ENCODE assay signal across 8 mouse cellular contexts in the genomic region with DNA sequence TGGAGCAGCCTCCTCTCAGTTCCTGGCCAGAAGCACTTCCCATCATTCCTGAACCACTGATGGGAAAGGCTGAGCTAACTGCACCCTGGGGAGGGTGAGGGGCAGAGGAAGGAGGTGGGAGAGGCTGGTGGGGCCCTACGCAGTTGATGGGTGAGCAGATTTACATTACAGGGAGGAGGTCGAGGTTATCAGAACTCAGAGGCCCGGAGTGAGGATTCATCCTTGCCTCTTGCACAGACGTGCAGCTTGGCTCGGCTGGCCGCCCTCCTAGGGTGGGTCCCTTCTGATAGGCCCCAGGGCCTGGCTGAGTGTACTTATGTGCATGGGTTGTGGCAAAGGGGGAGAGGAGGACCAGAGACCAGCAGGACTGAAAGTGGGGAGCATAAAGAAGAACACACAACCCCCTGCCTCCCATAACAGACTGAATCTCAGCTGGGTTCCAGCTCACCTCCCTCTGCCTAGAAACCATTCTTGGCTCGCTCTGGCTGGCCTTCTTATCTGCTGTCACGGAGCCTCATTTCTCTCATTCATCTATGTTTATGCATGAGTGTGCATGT. TPM values are rescaled to one million over a fixed set of nuclear protein-coding genes. Genes with fewer than 3 reads are reported as not detected.
DNase-seq lines count a peak whose midpoint lies in the region; ATAC-seq and TF ChIP-seq lines count a peak whose summit lies in the region.

No protein-coding gene starts in this region.

- H3K27me3 ChIP-seq in kidney, embryonic 15.5 days, result no peaks in the 10 kb centered on the region
- no peaks in the 10 kb centered on the region for H3K27me3 ChIP-seq in midbrain, postnatal 0 days (ENCODE audit: insufficient read depth, low read length)

- H3K9me3 ChIP-seq in kidney, embryonic 15.5 days (replicated peaks), result no peaks in the 10 kb centered on the region
- H3K9me3 ChIP-seq in midbrain, postnatal 0 days (ENCODE audit: low read length), result no peaks in the 10 kb centered on the region

- no peak overlapping the region for H3K4me3 ChIP-seq in layer of hippocampus, adult 2 months
- H3K4me3 ChIP-seq in kidney, embryonic 15.5 days (replicated peaks), result no peak overlapping the region
- no peak overlapping the region for H3K4me3 ChIP-seq in midbrain, postnatal 0 days (ENCODE audit: low read depth, low read length)

- DNase-seq in layer of hippocampus, adult 2 months (ENCODE audit: low spot score in 2 of 2), result no peak
- no peak for DNase-seq in layer of hippocampus, postnatal 10 days (ENCODE audit: low spot score in 2 of 2)
- peak; percentile 54 to 65 for DNase-seq in cerebellum, postnatal 36 days
- DNase-seq in midbrain, postnatal 0 days (ENCODE audit: low spot score), result peak; percentile 67
- no peak for DNase-seq in left cerebral cortex, adult 11 months (ENCODE audit: low spot score)

- H3K27ac ChIP-seq in layer of hippocampus, adult 2 months, result peak overlapping the region; percentile 43
- peak overlapping the region; percentile 72 for H3K27ac ChIP-seq in kidney, embryonic 15.5 days
- H3K27ac ChIP-seq in midbrain, postnatal 0 days (ENCODE audit: low read depth, low read length), result no peak overlapping the region

- ATAC-seq in kidney, embryonic 15.5 days (replicated peaks; ENCODE audit: low FRiP score), result peak; percentile 31; the same call in 1 of the 2 replicates
- 0 out of 2 replicates have a peak, but pooled peaks have one; percentile 33 for ATAC-seq in midbrain, postnatal 0 days (ENCODE audit: low FRiP score)
- no peak for ATAC-seq in erythroid progenitor cell, adult 5-6 weeks (replicated peaks; ENCODE audit: low FRiP score, poor library complexity, severe bottlenecking)
- ATAC-seq in megakaryocyte, adult 5-6 weeks (ENCODE audit: poor library complexity, severe bottlenecking), result no peak

- 25% methylated on average over 8 of the region's 8 CpGs for WGBS in kidney, embryonic 15.5 days
- WGBS in midbrain, postnatal 0 days, result 30% methylated on average over 8 of the region's 8 CpGs

- peaks cover 67% of the 10 kb centered on the region for H3K4me1 ChIP-seq in kidney, embryonic 15.5 days
- H3K4me1 ChIP-seq in midbrain, postnatal 0 days (ENCODE audit: insufficient read depth, low read length), result peaks cover 18% of the 10 kb centered on the region

- H3K36me3 ChIP-seq in kidney, embryonic 15.5 days, result no peaks in the 10 kb centered on the region
- no peaks in the 10 kb centered on the region for H3K36me3 ChIP-seq in midbrain, postnatal 0 days (ENCODE audit: insufficient read depth, low read length)

- no peak for TF ChIP-seq CTCF in layer of hippocampus, adult 2 months (conservative IDR thresholded peaks at IDR 0.05)
- TF ChIP-seq CTCF in midbrain, postnatal 0 days (IDR thresholded peaks at IDR 0.05), result no peak

- 0 out of 2 replicates have a peak overlapping the region, but pooled peaks have one; percentile 1 for H3K4me2 ChIP-seq in kidney, embryonic 15.5 days
- no peak overlapping the region for H3K4me2 ChIP-seq in midbrain, postnatal 0 days (ENCODE audit: low read depth, low read length, poor library complexity, severe bottlenecking)

- no peak overlapping the region for H3K9ac ChIP-seq in kidney, embryonic 15.5 days
- H3K9ac ChIP-seq in midbrain, postnatal 0 days (replicated peaks; ENCODE audit: low read length, poor library complexity, severe bottlenecking), result 0 out of 2 replicates have a peak overlapping the region, but pooled peaks have one; percentile 33

RNA-seq across cellular contexts. Expression of gene Arrb1, which starts 30.1 kb away (rescaled TPM):
- total RNA-seq in layer of hippocampus, adult 2 months (2021), result 100 to 1,000 TPM; 143 to 148 TPM
- 100 to 1,000 TPM; 150 to 192 TPM for total RNA-seq in layer of hippocampus, postnatal 10 days (2021)
- polyA plus RNA-seq in kidney, embryonic 15.5 days (2015; fragmentation: Nextera tagmentation; extraction: Ambion mirVana), result 9.4 and 11.7 TPM in 2 replicates
- total RNA-seq in midbrain, postnatal 0 days (2014; rRNA removed), result 118 and 163 TPM in 2 replicates
- 14.2 and 15.0 TPM in 2 replicates for polyA plus RNA-seq in midbrain, postnatal 0 days (2015; fragmentation: Nextera tagmentation; extraction: Ambion mirVana)
- 184 TPM in 2 replicates for total RNA-seq in erythroid progenitor cell, adult 5-6 weeks (2015; ENCODE audit: low replicate concordance)
- total RNA-seq in erythroid progenitor cell, adult 5-6 weeks (2017; ENCODE audit: low replicate concordance), result 538 and 553 TPM in 2 replicates
- 41.1 and 43.8 TPM in 2 replicates for total RNA-seq in megakaryocyte, adult 5-6 weeks (2015)
- total RNA-seq in megakaryocyte, adult 5-6 weeks (2017), result 91.7 and 96.9 TPM in 2 replicates

Comparison
In these comparisons a context has a peak if more than half of its experiments do, and no peak if none do; other contexts are left out.
1. DNase-seq: peak in cerebellum, postnatal 36 days (2 of 2) and midbrain, postnatal 0 days (single experiment); none in layer of hippocampus, adult 2 months (0 of 2), layer of hippocampus, postnatal 10 days (0 of 2) and left cerebral cortex, adult 11 months (single experiment).
2. ATAC-seq: peak in kidney, embryonic 15.5 days (single experiment) and midbrain, postnatal 0 days (single experiment); none in erythroid progenitor cell, adult 5-6 weeks (single experiment) and megakaryocyte, adult 5-6 weeks (single experiment).